Comparison of ENCODE assay signal across 25 mouse cellular contexts in the genomic region with DNA sequence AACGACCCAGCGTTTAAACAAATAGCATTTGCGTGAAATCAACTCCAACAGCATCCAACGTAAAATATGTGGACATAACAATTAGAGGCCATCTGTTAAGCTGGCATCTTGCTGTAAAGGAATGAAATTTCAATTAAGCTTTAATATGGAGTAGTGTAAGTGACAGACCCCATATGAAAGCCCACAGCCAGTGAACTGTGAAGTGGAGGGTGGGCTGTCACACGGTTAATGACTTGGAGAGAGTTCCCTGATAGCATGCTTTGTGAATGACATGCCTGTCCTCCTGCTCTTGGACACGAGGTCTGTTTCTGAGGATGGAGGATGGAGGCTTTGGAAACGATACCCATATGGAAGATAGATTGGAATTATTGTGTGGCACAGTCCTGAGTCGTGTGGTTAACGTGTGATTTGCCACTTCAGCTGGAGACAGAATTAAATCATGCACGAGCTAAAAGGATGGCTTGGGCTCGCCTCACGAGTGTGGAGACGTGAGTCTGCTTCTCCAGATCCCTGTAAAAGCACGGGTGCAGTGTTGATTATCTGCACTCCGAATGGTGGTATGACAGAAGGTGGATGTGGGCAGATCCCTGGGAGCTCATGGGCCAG. TPM values are rescaled to one million over a fixed set of nuclear protein-coding genes. Genes with fewer than 3 reads are reported as not detected.
DNase-seq lines count a peak whose midpoint lies in the region; ATAC-seq lines count a peak whose summit lies in the region.
"Had no signal": no experiment of that assay in that cellular context is flagged by ENCODE, and none has a peak within 500 bp of the region (broad histone marks: within the 10 kb centered on the region; RNA-seq: fewer than 3 reads in every experiment).

No protein-coding gene starts in this region.

- WGBS in forebrain, embryonic 15.5 days: 29% methylated on average over 15 of the region's 15 CpGs
- WGBS in hindbrain, embryonic 14.5 days: 40% methylated on average over 15 of the region's 15 CpGs

- H3K27me3 ChIP-seq in forebrain, embryonic 15.5 days: no peaks in the 10 kb centered on the region
- H3K27me3 ChIP-seq in hindbrain, embryonic 14.5 days (ENCODE audit: control insufficient read depth, insufficient read depth, low read length): no peaks in the 10 kb centered on the region
- H3K27me3 ChIP-seq: embryonic facial prominence, embryonic 12.5 days; limb, embryonic 15.5 days; midbrain, embryonic 12.5 days had no signal

- intact Hi-C loops in left cerebral cortex, postnatal 4 days (cut with DNase I): no loop called here
- intact Hi-C loops in left cerebral cortex, postnatal 10 days (cut with DNase I): no loop called here

- peak overlapping the region; percentile 55; the same call in 1 of the 2 replicates for H3K27ac ChIP-seq in forebrain, embryonic 15.5 days (replicated peaks)
- no peak overlapping the region; the same call in 1 of the 2 replicates for H3K27ac ChIP-seq in hindbrain, embryonic 14.5 days
- H3K27ac ChIP-seq: embryonic facial prominence, embryonic 12.5 days; gastrocnemius, adult 2 months; heart, embryonic 10.5 days; limb, embryonic 15.5 days; liver, embryonic 14.5 days; midbrain, embryonic 12.5 days had no signal

- peaks cover 14% of the 10 kb centered on the region for H3K4me1 ChIP-seq in forebrain, embryonic 15.5 days
- H3K4me1 ChIP-seq in hindbrain, embryonic 14.5 days (replicated peaks; ENCODE audit: control insufficient read depth, insufficient read depth, low read length): 0 out of 2 replicates have a peak, but pooled peaks cover 4% of the 10 kb centered on the region
- H3K4me1 ChIP-seq: embryonic facial prominence, embryonic 12.5 days; heart, embryonic 10.5 days had no signal

- H3K4me3 ChIP-seq in forebrain, embryonic 15.5 days: no peak overlapping the region
- no peak overlapping the region for H3K4me3 ChIP-seq in hindbrain, embryonic 14.5 days (replicated peaks; ENCODE audit: low read length)
- H3K4me3 ChIP-seq: embryonic facial prominence, embryonic 12.5 days; gastrocnemius, adult 2 months; heart, embryonic 10.5 days; limb, embryonic 15.5 days; midbrain, embryonic 12.5 days had no signal

- H3K36me3 ChIP-seq in forebrain, embryonic 15.5 days: no peaks in the 10 kb centered on the region
- H3K36me3 ChIP-seq in hindbrain, embryonic 14.5 days (replicated peaks; ENCODE audit: control insufficient read depth, insufficient read depth): no peaks in the 10 kb centered on the region
- H3K36me3 ChIP-seq: embryonic facial prominence, embryonic 12.5 days; heart, embryonic 10.5 days; limb, embryonic 15.5 days; midbrain, embryonic 12.5 days had no signal

- no peak overlapping the region for H3K9ac ChIP-seq in forebrain, embryonic 15.5 days (replicated peaks)
- no peak overlapping the region for H3K9ac ChIP-seq in hindbrain, embryonic 14.5 days
- H3K9ac ChIP-seq: embryonic facial prominence, embryonic 12.5 days; limb, embryonic 15.5 days; liver, embryonic 14.5 days; lung, embryonic 14.5 days; midbrain, embryonic 12.5 days had no signal

- H3K9me3 ChIP-seq in forebrain, embryonic 15.5 days: no peaks in the 10 kb centered on the region
- H3K9me3 ChIP-seq in hindbrain, embryonic 14.5 days (ENCODE audit: control insufficient read depth, low read length): 0 out of 2 replicates have a peak, but pooled peaks cover 7% of the 10 kb centered on the region
- H3K9me3 ChIP-seq: embryonic facial prominence, embryonic 12.5 days; limb, embryonic 15.5 days had no signal

- peak; percentile 91 for ATAC-seq in forebrain, embryonic 15.5 days (replicated peaks)
- peak; percentile 55; the same call in 1 of the 2 replicates for ATAC-seq in hindbrain, embryonic 14.5 days (ENCODE audit: low FRiP score)
- ATAC-seq: activated CD4-positive, CD25-positive, alpha-beta regulatory T cell, adult 4 months had no signal

- H3K4me2 ChIP-seq in forebrain, embryonic 15.5 days (replicated peaks): no peak overlapping the region
- no peak overlapping the region for H3K4me2 ChIP-seq in hindbrain, embryonic 14.5 days (replicated peaks)
- H3K4me2 ChIP-seq: embryonic facial prominence, embryonic 12.5 days; limb, embryonic 15.5 days; lung, embryonic 14.5 days; midbrain, embryonic 12.5 days had no signal

- peak; percentile 17 for DNase-seq in left cerebral cortex, postnatal 4 days
- DNase-seq in left cerebral cortex, postnatal 10 days (ENCODE audit: extremely low spot score in 1 of 2, low spot score in 2 of 2): no peak
- peak; percentile 35 for DNase-seq in hindbrain, embryonic 14.5 days (ENCODE audit: low spot score)
- DNase-seq in retina, embryonic 14.5 days (ENCODE audit: low spot score): peak; percentile 21
- no peak for DNase-seq in heart, adult 8-10 months (ENCODE audit: low spot score)
- no peak for DNase-seq in frontal cortex, postnatal 36 days (ENCODE audit: low spot score in 2 of 2)
- DNase-seq: adrenal gland, adult 8-10 months; cerebellum, adult 18-20 months; cerebellum, postnatal 14 days; gastrocnemius, adult 2 months; kidney, adult 11 months; layer of hippocampus, adult 9-11 months; lung, embryonic 14.5 days; right cerebral cortex, adult 18-20 months; thymus, adult 18-20 months; thymus, postnatal 4 days had no signal

RNA-seq across cellular contexts. Expression of a gene that starts 26.8 kb away (rescaled TPM):
- 10 to 100 TPM; 17.4 to 19.3 TPM for total RNA-seq in left cerebral cortex, postnatal 4 days (2021)
- total RNA-seq in left cerebral cortex, postnatal 10 days (2021): 10 to 100 TPM; 20.2 to 21.0 TPM
- polyA plus RNA-seq in forebrain, embryonic 15.5 days (2015; fragmentation: Nextera tagmentation; extraction: Ambion mirVana): 26.5 and 28.0 TPM in 2 replicates
- polyA plus RNA-seq in hindbrain, embryonic 14.5 days (2014; fragmentation: Nextera tagmentation; extraction: Ambion mirVana): 35.0 and 38.6 TPM in 2 replicates
- total RNA-seq in heart, adult 8-10 months (2022): 10 to 100 TPM; 14.6 to 18.4 (median 16.3) TPM

RNA-seq across cellular contexts. Expression of a gene that starts 33.4 kb away (rescaled TPM):
- total RNA-seq in left cerebral cortex, postnatal 4 days (2021): 1 to 10 TPM; 7.8 to 8.4 TPM
- 1 to 10 TPM; 5.2 to 6.2 TPM for total RNA-seq in left cerebral cortex, postnatal 10 days (2021)
- 10.3 and 11.5 TPM in 2 replicates for polyA plus RNA-seq in forebrain, embryonic 15.5 days (2015; fragmentation: Nextera tagmentation; extraction: Ambion mirVana)
- 8.7 and 10.2 TPM in 2 replicates for polyA plus RNA-seq in hindbrain, embryonic 14.5 days (2014; fragmentation: Nextera tagmentation; extraction: Ambion mirVana)
- total RNA-seq in heart, adult 8-10 months (2022): 1 to 10 TPM; 4.9 to 7.0 (median 6.4) TPM
- total RNA-seq: MEL had no signal
- polyA plus RNA-seq: C2C12 had no signal

Comparison
In these comparisons a context has a peak if more than half of its experiments do, and no peak if none do; other contexts are left out.
1. DNase-seq: peak in left cerebral cortex, postnatal 4 days (single experiment), hindbrain, embryonic 14.5 days (single experiment) and retina, embryonic 14.5 days (single experiment); none in left cerebral cortex, postnatal 10 days (0 of 2), heart, adult 8-10 months (single experiment) and frontal cortex, postnatal 36 days (0 of 2).